Mouse (Mus musculus) olfactory bulb, adult 2 months (tissue): ENCODE data around the gene Gtf2i. TPM values are rescaled to one million over a fixed set of nuclear protein-coding genes. Genes with fewer than 3 reads are reported as not detected.

Experiments
- H3K27ac ChIP-seq: fragments of 200-500 bp; 2 replicates; pipeline ENCODE4 v1.5.1; 2012; ENCODE audit warnings: low read depth, low read length; ENCODE audit not compliant: insufficient read depth
- H3K4me1 ChIP-seq: fragments of 200-500 bp; 2 replicates; pipeline ENCODE4 v1.6.1; 2012; ENCODE audit warnings: low read length; ENCODE audit not compliant: control insufficient read depth, insufficient read depth
- H3K4me3 ChIP-seq: fragments of 200-500 bp; 2 replicates; pipeline ENCODE4 v1.5.1; 2012; ENCODE audit warnings: mild to moderate bottlenecking, low read depth, low read length, moderate library complexity; ENCODE audit not compliant: insufficient read depth
- CTCF ChIP-seq: fragments of 200-500 bp; IDR thresholded peaks from 2 replicates; pipeline ENCODE4 v1.5.1; 2012; ENCODE audit warnings: low read depth, mild to moderate bottlenecking, low read length, moderate library complexity; ENCODE audit not compliant: insufficient read depth
- POLR2A ChIP-seq: fragments of 200-500 bp; IDR thresholded peaks from 2 replicates; pipeline ENCODE4 v1.6.1; 2012; ENCODE audit warnings: mild to moderate bottlenecking, low read depth, low read length, moderate library complexity; ENCODE audit not compliant: insufficient read depth
- WGBS: fragments of 180-500 bp; shearing (Covaris S2); methylation state at CpG from one replicate; pipeline ENCODE4 v1.1.7; 2018; 5-methylcytosine and 5-hydroxymethylcytosine counted together
- polyA plus RNA-seq: library from polyadenylated mRNA; stranded (reverse); fragments of >200 nt; gene quantifications from 2 replicates; pipeline ENCODE4 v1.2.4, GENCODE M21; 2012; ENCODE audit warnings: low replicate concordance; ENCODE audit not compliant: missing spikeins, insufficient read depth, insufficient read length

Gtf2i gene
- polyA plus RNA-seq, 1 experiment, result 380 TPM

DNA sequence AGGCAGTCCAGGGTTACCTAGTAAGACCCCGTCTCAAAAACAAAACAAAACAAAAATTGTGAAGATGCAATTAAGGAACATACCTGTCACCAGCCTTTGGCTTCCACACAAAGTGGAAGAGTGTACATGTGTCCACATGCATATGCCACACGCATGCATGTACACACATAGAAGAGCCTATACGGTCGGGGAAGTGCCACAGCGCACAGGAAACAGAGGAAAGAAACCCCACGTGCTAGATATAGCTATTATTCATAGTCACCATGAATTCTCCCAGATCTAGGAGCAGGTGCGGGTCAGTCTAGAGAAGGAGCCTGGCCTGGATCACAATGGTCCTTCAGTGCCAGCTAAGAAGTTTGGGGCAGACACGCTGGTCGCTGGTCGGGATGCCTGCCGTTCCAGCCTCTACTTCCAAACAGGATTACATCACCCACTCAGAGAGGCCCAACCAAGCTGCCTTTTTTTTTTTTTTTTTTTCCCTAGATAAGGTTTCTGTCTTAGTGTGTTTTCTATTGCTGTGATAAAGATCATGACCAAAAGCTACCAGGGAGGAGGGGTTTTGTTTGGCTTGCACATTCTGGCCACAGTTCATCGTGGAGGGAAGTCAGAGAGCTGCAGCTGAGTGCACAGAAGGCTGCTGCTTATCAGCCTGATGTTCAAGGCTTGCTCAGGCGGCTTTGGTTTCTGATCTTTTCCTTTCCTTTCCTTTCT, 11.5 kb upstream of the Gtf2i start:
- no peak for TF ChIP-seq CTCF
- TF ChIP-seq POLR2A, result no peak
- WGBS, result 71% methylated on average over 13 of the region's 13 CpGs
- Histone ChIP-seq H3K27ac (no peak overlapping the region), H3K4me1 (no peaks in the 10 kb centered on the region), H3K4me3 (no peak overlapping the region)

DNA sequence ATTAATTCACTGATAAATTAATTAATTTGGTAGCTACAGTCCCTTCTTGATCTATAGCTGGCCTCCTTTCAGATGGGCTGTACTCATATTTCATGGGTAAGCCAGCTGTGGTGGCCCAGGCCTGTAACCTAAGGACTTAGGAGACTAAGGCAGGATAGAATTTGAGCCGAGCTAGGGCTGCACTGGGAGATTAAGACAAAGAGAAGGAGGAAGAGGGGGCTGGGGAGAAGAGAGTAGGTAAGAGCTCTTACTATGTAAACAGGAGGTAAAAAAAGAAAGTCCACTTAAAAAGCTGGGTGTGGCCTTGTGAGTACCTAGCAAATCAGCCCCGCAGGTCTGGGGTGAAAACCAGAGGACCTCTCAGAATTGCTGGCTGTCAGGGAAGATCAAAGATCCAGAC, 9.3 kb upstream of the Gtf2i start:
- no peak overlapping the region for H3K27ac ChIP-seq
- H3K4me3 ChIP-seq, result no peak overlapping the region
- WGBS, result 80% methylated on average over 2 of the region's 2 CpGs
- TF ChIP-seq POLR2A, result no peak
- H3K4me1 ChIP-seq, result no peaks in the 10 kb centered on the region

DNA sequence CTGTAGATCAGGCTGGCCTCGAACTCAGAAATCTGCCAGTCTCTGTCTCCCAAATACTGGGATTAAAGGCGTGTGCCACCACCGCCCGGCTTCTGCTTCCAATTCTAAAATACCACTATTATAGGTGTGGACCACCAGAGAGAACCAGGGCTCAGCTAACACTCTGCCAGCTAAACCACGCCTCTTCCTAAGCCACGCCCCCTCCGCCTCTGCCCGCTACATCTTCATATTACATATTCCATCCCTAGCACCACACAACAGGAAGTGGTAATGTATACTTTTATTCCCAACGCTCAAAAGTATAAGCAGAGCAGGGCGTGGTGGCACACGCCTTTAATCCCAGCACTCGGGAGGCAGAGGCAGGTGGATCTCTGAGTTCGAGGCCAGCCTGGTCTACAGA, 8.8 kb upstream of the Gtf2i start:
- TF ChIP-seq POLR2A (no peak), CTCF (no peak)
- no peak overlapping the region for H3K4me3 ChIP-seq
- WGBS, result 92% methylated on average over 13 of the region's 13 CpGs
- H3K27ac ChIP-seq, result no peak overlapping the region
- H3K4me1 ChIP-seq, result no peaks in the 10 kb centered on the region

DNA sequence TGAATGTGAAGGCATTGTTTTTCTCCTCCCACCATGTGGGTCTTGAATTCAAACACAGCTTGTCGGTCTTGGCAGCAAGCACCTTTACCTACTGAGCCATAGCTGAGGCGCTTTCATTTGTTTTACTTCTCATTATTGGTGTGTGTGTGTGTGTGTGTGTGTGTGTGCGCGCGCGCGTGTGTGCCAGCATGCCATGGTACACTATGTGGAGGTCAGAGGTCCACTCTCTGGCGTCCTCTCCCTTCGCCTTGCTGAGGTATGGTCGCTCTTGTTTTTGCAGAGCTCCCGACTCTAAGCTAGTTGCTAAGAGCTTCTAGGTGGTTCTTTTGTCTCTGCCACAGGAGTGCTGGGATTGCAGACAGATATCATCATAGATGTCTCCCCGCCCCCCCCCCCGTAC, 7.8 kb upstream of the Gtf2i start:
- Histone ChIP-seq H3K27ac (no peak overlapping the region), H3K4me1 (no peaks in the 10 kb centered on the region), H3K4me3 (no peak overlapping the region)
- 90% methylated on average over 13 of the region's 13 CpGs for WGBS
- TF ChIP-seq CTCF (no peak), POLR2A (no peak)

DNA sequence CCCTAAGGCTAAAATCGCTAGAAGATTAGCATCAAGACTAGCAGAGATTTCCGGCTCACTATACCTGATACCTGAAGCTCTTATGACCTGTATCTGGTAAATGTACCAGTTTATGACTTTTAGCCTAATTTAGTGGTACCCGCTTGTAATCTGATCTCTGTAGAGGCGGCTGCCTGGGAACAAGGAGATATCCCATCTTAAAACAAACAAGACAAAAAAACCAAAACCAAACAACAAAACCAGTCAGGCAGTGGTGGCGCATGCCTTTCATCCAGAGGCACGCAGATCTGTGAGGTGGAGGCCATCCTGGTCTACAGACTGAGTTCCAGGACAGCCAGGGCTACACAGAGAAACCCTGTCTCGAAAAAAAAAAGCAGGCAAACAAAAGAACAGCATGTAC, 7.1 kb upstream of the Gtf2i start:
- WGBS, result 82% methylated on average over 7 of the region's 7 CpGs

DNA sequence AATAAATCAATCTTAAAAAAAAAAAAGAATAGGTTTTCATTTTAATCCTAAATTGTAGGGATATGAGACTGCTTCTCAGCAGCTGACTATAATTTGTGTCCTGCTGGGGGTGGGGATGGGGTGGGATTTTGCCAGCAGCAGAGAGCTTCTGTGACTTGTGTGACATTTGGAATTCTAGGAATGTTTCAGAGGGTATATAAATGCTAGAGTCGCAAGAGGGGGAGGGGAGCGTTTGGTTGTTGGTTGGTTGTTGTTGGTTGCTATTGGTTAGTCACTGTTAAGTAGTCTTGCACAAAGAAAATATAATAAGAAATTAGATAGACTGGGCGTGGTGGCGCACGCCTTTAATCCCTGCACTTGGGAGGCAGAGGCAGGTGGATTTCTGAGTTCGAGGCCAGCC, 4.3 kb upstream of the Gtf2i start:
- TF ChIP-seq CTCF, result no peak
- no peak for TF ChIP-seq POLR2A
- H3K4me1 ChIP-seq, result 0 out of 2 replicates have a peak, but pooled peaks cover 3% of the 10 kb centered on the region
- WGBS, result 89% methylated on average over 6 of the region's 6 CpGs
- H3K4me3 ChIP-seq, result no peak overlapping the region
- no peak overlapping the region for H3K27ac ChIP-seq

More for the DNA sequence above, 7.1 kb upstream of the Gtf2i start:
- H3K27ac ChIP-seq, result no peak overlapping the region
- no peaks in the 10 kb centered on the region for H3K4me1 ChIP-seq
- no peak for TF ChIP-seq POLR2A
- TF ChIP-seq CTCF, result no peak
- H3K4me3 ChIP-seq, result no peak overlapping the region

DNA sequence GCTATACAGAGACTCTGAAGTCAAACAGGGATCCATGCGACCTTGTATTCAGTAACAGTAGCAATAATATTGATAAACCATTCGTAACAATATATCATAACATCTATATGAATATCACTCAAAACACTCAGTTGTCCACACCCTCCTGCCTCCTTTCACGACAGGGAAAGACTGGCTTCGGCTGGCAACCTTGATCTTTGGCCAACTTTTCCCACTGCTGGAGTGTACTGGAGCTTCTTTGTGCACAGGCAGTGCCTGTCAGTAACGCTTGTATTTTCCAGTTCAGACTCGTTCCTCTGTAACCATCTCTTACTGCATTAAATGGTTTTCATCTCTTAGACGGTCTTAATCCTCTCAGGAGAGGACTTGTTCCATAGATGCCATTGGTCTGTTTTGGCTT, 2.2 kb upstream of the Gtf2i start:
- Histone ChIP-seq H3K4me3 (no peak overlapping the region), H3K27ac (no peak overlapping the region; the same call in 1 of the 2 replicates), H3K4me1 (peaks cover 8% of the 10 kb centered on the region; the same call in 1 of the 2 replicates)
- no peak for TF ChIP-seq POLR2A
- TF ChIP-seq CTCF, result no peak
- 45% methylated on average over 7 of the region's 7 CpGs for WGBS

DNA sequence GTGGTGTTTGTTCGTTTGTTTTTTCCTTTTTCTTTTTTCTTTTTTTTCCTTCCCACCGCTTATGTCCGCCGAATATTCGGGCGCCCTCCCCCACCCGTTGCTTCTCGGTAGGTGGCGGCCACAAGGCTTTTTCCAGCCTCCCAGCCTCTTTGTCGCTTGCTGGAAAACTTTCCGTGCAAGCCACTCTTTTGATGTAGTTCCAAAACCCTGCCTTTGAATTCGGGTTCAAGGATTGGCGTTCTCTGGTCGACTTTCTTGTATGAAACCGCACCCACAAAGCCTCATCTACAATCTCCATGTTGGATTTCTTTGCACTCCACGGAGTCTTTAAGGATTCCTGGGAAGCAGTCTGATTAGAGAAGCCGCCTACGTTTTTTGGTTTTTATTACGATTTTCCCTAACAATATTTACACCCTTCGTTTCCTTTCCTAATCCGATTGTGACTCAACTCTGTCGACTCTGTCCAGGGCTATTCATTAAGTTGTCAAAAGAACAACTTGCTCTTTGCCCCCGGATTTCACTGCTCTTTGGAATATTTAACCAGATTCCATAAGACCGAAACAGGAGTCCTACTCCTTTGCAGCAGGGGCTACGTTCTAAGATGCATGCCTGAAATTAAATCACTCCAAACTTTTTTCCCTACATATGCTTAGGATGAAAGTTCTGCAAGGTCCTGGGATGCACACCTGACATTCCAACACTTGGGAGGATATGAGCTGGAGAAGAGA, 1.2 kb upstream of the Gtf2i start:
- H3K4me1 ChIP-seq, result peaks cover 15% of the 10 kb centered on the region; the same call in 1 of the 2 replicates
- peak overlapping the region; percentile 30 for H3K4me3 ChIP-seq
- WGBS, result 2% methylated on average over 25 of the region's 25 CpGs
- TF ChIP-seq CTCF, result no peak
- TF ChIP-seq POLR2A, result no peak
- peak overlapping the region; percentile 86 for H3K27ac ChIP-seq

DNA sequence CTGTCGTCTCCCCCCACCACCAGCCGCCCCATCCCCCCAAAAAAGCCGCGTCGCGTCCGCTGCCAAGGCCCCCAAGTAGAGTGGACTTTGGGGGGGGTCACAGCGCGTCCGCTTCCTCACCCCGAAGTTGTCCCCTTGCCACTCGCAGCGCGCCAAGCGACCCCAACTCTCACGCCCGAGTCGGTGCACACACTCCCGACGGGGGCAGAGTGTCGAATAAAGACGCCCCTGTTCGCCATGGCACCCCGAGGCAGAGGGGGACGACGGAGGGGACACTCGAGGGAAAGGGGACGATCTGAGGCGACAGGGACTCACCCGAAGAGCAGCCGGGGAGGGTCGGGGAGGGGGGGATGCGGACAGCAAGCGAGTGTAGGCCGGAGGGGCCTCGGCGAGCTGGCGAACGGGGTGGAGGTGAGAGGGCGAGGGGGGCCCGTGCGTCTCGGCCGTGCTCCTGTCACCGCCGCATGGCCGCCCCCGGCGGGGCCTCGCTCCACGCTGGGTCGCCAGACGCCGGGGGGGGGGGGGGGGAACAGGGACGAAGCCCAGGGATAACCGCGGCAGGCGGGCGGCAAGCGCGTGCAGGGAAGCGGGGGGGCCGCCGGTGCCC, 389 bp downstream of the Gtf2i start:
- H3K4me3 ChIP-seq, result peak overlapping the region; percentile 84
- WGBS, result under 1% methylated on average over 57 of the region's 64 CpGs
- H3K4me1 ChIP-seq, result peaks cover 23% of the 10 kb centered on the region
- peak overlapping the region; percentile 93 for H3K27ac ChIP-seq
- TF ChIP-seq CTCF (no peak), POLR2A (no peak)
